Mouse (Mus musculus) myocyte (in vitro differentiated cells): ENCODE data around the gene Nipal3. TPM values are rescaled to one million over a fixed set of nuclear protein-coding genes. Genes with fewer than 3 reads are reported as not detected.
A peak's percentile ranks its signal among the peaks of the same experiment; 100 is the strongest.

Experiments used
- H3K27me3 ChIP-seq: one replicate; pipeline ENCODE4 v1.6.1; 2011; ENCODE audit not compliant: control insufficient read depth, insufficient read depth, insufficient read length
- H3K36me3 ChIP-seq: one replicate; pipeline ENCODE4 v1.6.1; 2011; ENCODE audit not compliant: control insufficient read depth, insufficient read depth
- H3K4me2 ChIP-seq: one replicate; pipeline ENCODE4 v1.6.1; 2011; ENCODE audit warnings: low read depth, control low read depth
- H3K4me3 ChIP-seq: one replicate; pipeline ENCODE4 v1.5.1; 2011; ENCODE audit warnings: mild to moderate bottlenecking, control low read depth, moderate library complexity
- H3K79me2 ChIP-seq: one replicate; pipeline ENCODE4 v1.6.1; 2011; ENCODE audit not compliant: control insufficient read depth, insufficient read depth
- H3ac ChIP-seq: one replicate; pipeline ENCODE4 v1.6.1; 2011; ENCODE audit not compliant: control insufficient read depth, insufficient read length
- CEBPB ChIP-seq: IDR thresholded peaks from 2 replicates; pipeline ENCODE4 v1.6.1; 2011; ENCODE audit warnings: mild to moderate bottlenecking, moderate library complexity; ENCODE audit not compliant: poor library complexity, insufficient read depth, severe bottlenecking
- E2F4 ChIP-seq: IDR thresholded peaks from one replicate; pipeline ENCODE4 v1.6.1; 2011; ENCODE audit warnings: mild to moderate bottlenecking, control low read depth, moderate library complexity; ENCODE audit not compliant: insufficient read depth
- MAX ChIP-seq: IDR thresholded peaks from one replicate; pipeline ENCODE4 v1.6.1; 2011; ENCODE audit warnings: low read depth, mild to moderate bottlenecking, control low read depth
- MYOD1 ChIP-seq, 3 experiments: IDR thresholded peaks; one replicate each; pipeline ENCODE4 v1.6.1; 2011; ENCODE audit warnings: control low read depth in 2 of 3, low read depth in 2 of 3, mild to moderate bottlenecking in 2 of 3, moderate library complexity in 1 of 3; ENCODE audit not compliant: insufficient read length in 2 of 3, control insufficient read depth in 1 of 3
- MYOG ChIP-seq, 3 experiments: IDR thresholded peaks; one replicate each; pipeline ENCODE4 v1.6.1; 2011; ENCODE audit warnings: control low read depth in 2 of 3, low read depth in 2 of 3, mild to moderate bottlenecking in 2 of 3; ENCODE audit not compliant: insufficient read length in 2 of 3, control insufficient read depth in 1 of 3, insufficient read depth in 1 of 3
- POLR2A ChIP-seq: IDR thresholded peaks from one replicate; pipeline ENCODE4 v1.6.1; 2011; ENCODE audit warnings: low read depth, mild to moderate bottlenecking, control low read depth, moderate library complexity; ENCODE audit not compliant: insufficient read length
- POLR2AphosphoS2 ChIP-seq: IDR thresholded peaks from one replicate; pipeline ENCODE4 v1.6.1; 2011; ENCODE audit warnings: low read depth, control low read depth; ENCODE audit not compliant: insufficient read length
- REST ChIP-seq: IDR thresholded peaks from one replicate; pipeline ENCODE4 v1.6.1; 2011; ENCODE audit warnings: mild to moderate bottlenecking, control low read depth, moderate library complexity; ENCODE audit not compliant: insufficient read depth, insufficient read length
- SRF ChIP-seq: IDR thresholded peaks from one replicate; pipeline ENCODE4 v1.6.1; 2011; ENCODE audit warnings: low read depth; ENCODE audit not compliant: control insufficient read depth, insufficient read length
- TCF12 ChIP-seq: IDR thresholded peaks from one replicate; pipeline ENCODE4 v1.6.1; 2011; ENCODE audit warnings: mild to moderate bottlenecking, control low read depth; ENCODE audit not compliant: poor library complexity, insufficient read depth, severe bottlenecking
- TCF3 ChIP-seq: IDR thresholded peaks from one replicate; pipeline ENCODE4 v1.6.1; 2011; ENCODE audit warnings: low read depth, control low read depth; ENCODE audit not compliant: insufficient read length
- USF1 ChIP-seq: IDR thresholded peaks from one replicate; pipeline ENCODE4 v1.6.1; 2011; ENCODE audit warnings: low read depth, mild to moderate bottlenecking, control low read depth, moderate library complexity
- polyA plus RNA-seq: library from polyadenylated mRNA; unstranded; fragments of >200 nt; fragmentation: generic; extraction: Trizol; gene quantifications from one replicate; pipeline ENCODE4 v1.2.1, GENCODE M21; 2012; ENCODE audit warnings: missing spikeins

The Nipal3 gene
- polyA plus RNA-seq, 1 experiment: 5.1 TPM

DNA sequence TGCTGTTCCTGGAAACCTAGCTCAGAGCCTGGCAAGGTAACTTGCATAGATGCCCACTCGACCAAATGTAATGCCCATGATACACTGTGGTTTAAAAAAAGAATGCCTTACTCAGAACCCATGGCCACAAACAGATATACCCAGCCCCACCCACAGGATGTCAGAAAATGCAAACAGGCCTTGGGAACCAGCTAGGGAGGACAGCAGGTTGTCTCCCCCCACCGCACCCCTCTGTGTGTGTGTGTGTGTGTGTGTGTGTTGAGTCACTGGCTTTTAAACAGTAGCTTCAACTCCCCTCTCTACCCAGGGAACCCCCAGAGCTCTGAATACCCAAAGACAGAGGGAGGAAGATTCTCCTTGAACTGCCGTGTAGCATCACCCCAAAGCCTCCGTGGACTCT lies 1.6 kb downstream of the Nipal3 start:
- Histone ChIP-seq H3ac (no peak overlapping the region), H3K79me2 (no peaks in the 10 kb centered on the region), H3K4me3 (peak overlapping the region; percentile 44), H3K36me3 (no peaks in the 10 kb centered on the region), H3K27me3 (peaks cover 1% of the 10 kb centered on the region), H3K4me2 (peak overlapping the region; percentile 82)
- no peak for TF ChIP-seq MYOG (IDR thresholded peaks at IDR 0.05; ENCODE audit: control insufficient read depth in 1 of 3, insufficient read depth in 1 of 3, insufficient read length in 2 of 3, low read depth in 2 of 3)

DNA sequence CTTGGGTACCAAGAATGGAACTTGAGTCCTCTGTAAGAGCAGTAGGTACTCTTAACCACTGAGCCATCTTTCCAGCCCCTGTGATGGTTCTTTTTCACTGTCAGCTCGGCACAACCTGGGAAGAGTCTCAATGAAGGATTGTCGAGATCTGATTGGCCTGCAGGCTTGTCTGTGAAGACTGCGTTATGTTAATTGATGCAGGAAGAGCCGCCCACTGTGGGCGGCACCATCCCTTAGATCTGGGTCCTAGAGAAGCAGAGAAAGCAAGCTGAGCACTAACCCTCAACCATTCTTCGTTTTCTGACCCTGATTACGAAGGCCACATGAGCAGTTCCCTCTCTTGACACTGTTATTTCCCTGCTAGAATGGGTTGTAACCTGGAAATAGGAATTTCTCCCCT lies 5.6 kb downstream of the Nipal3 start:
- Histone ChIP-seq H3K4me3 (no peak overlapping the region), H3K79me2 (no peaks in the 10 kb centered on the region), H3K4me2 (no peak overlapping the region), H3K36me3 (no peaks in the 10 kb centered on the region), H3ac (no peak overlapping the region), H3K27me3 (peaks cover 6% of the 10 kb centered on the region)
- TF ChIP-seq CEBPB: no peak
- no peak for TF ChIP-seq MAX
- no peak for TF ChIP-seq POLR2AphosphoS2
- TF ChIP-seq SRF: no peak
- no peak for TF ChIP-seq E2F4
- no peak for TF ChIP-seq USF1
- TF ChIP-seq MYOD1 (IDR thresholded peaks at IDR 0.05; ENCODE audit: control insufficient read depth in 1 of 3, insufficient read length in 2 of 3, low read depth in 2 of 3): no peak
- TF ChIP-seq POLR2A: no peak
- no peak for TF ChIP-seq TCF12
- TF ChIP-seq TCF3: no peak
- no peak for TF ChIP-seq REST
- no peak for TF ChIP-seq MYOG (IDR thresholded peaks at IDR 0.05; ENCODE audit: control insufficient read depth in 1 of 3, insufficient read depth in 1 of 3, insufficient read length in 2 of 3, low read depth in 2 of 3)

DNA sequence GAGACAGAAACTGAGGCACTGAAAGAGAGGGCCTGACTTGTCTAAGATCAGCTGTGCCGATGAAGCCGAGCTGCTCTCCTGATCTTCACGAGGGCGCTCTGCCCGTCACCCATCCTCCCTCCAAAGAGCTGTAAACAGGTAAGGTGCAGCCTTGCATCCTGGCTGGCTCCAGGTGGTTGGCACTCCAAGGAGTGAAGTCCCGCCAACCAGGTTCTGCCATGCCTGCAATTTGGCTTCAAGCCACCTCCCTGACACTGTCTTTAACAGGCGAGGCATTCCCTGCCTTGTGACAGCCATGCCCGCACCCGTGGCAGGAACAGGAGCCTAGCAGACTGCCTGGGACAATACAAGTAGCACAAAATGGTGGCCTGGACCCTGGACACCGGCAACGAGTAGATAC lies 8.5 kb downstream of the Nipal3 start:
- no peak overlapping the region for H3K4me2 ChIP-seq
- TF ChIP-seq POLR2A (no peak), TCF12 (no peak), TCF3 (no peak), USF1 (no peak), POLR2AphosphoS2 (no peak), MAX (no peak), CEBPB (no peak)
- peaks cover 14% of the 10 kb centered on the region for H3K27me3 ChIP-seq

DNA sequence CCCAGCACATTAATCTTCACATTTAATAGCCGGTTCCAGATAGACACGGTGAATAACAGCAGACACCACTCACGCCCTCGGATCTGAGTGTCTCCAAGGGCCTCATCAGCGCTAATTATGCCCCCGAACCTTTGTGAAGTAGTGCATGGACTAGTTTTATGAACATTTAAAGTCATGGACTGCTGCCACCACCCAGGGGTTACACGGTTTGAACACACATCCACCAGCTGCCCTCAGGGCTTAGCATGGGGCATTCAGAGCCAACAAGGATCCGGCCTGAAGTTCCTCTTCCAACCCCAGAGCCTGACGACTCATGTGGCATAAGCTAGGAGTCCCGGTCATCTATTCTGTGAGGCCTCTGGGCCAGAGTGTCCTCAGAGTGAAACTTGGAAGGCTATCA lies 9.8 kb downstream of the Nipal3 start:
- no peaks in the 10 kb centered on the region for H3K36me3 ChIP-seq
- no peak overlapping the region for H3K4me3 ChIP-seq
- H3ac ChIP-seq: no peak overlapping the region
- no peaks in the 10 kb centered on the region for H3K79me2 ChIP-seq
- H3K27me3 ChIP-seq: peaks cover 14% of the 10 kb centered on the region
- TF ChIP-seq TCF3 (no peak), MYOD1 (IDR thresholded peaks at IDR 0.05; ENCODE audit: control insufficient read depth in 1 of 3, insufficient read length in 2 of 3, low read depth in 2 of 3) (no peak), POLR2A (no peak), MYOG (IDR thresholded peaks at IDR 0.05; ENCODE audit: control insufficient read depth in 1 of 3, insufficient read depth in 1 of 3, insufficient read length in 2 of 3, low read depth in 2 of 3) (no peak), USF1 (no peak), MAX (no peak), SRF (no peak), POLR2AphosphoS2 (no peak), E2F4 (no peak), REST (no peak), TCF12 (no peak), CEBPB (no peak)
- H3K4me2 ChIP-seq: no peak overlapping the region

More for the DNA sequence above, 8.5 kb downstream of the Nipal3 start:
- Histone ChIP-seq H3K4me3 (no peak overlapping the region), H3ac (no peak overlapping the region), H3K79me2 (no peaks in the 10 kb centered on the region), H3K36me3 (no peaks in the 10 kb centered on the region)

DNA sequence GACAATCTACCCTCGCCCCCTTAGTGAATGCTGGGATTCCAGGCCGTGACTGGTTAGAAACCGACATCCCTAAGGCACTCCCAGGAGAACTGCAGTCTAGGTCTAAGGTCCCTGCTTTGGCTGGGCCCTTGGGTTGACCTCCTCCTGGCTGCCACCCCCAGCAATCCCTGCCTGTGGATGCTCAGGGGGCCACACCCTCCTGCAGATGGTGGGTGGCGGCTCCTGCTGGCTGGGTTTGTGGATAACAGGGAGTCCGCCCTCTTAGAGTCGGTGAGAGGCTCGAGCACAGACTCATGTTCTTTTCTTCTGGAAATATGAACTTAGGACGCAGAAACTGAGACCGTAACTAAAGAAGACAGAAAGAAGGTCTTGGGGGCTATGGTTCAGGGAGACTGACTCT lies 14.5 kb downstream of the Nipal3 start:
- Histone ChIP-seq H3K4me3 (no peak overlapping the region), H3K27me3 (peaks cover 9% of the 10 kb centered on the region), H3ac (no peak overlapping the region), H3K36me3 (no peaks in the 10 kb centered on the region), H3K4me2 (no peak overlapping the region), H3K79me2 (no peaks in the 10 kb centered on the region)
- TF ChIP-seq MYOG (IDR thresholded peaks at IDR 0.05; ENCODE audit: control insufficient read depth in 1 of 3, insufficient read depth in 1 of 3, insufficient read length in 2 of 3, low read depth in 2 of 3): no peak

DNA sequence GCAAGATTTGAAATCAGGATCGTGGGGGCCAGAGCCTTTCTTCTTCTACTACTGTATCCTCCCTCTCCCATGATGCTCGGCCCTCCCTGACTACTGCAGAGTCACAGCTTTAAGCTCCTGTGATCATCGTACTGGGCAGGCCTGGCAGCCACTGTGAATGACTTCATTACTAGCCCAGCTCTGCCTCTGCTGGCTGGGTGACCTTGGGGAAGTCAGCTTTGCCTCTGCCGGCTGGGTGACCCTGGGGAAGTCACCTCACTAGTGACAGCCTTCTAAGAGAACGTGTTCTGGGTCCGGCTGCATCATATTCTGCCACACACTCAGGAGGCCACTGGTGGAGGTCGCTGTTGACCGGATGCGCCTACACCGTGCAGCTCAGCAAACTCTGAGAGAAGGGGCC lies 17.0 kb downstream of the Nipal3 start:
- H3K4me2 ChIP-seq: no peak overlapping the region
- no peak for TF ChIP-seq TCF12
- TF ChIP-seq USF1: no peak
- no peak for TF ChIP-seq E2F4
- no peak for TF ChIP-seq POLR2AphosphoS2
- no peak for TF ChIP-seq POLR2A
- no peak for TF ChIP-seq MAX
- no peak for TF ChIP-seq MYOD1 (IDR thresholded peaks at IDR 0.05; ENCODE audit: control insufficient read depth in 1 of 3, insufficient read length in 2 of 3, low read depth in 2 of 3)
- TF ChIP-seq SRF: no peak
- TF ChIP-seq REST: no peak
- TF ChIP-seq CEBPB: no peak
- no peak for TF ChIP-seq TCF3
- no peak for TF ChIP-seq MYOG (IDR thresholded peaks at IDR 0.05; ENCODE audit: control insufficient read depth in 1 of 3, insufficient read depth in 1 of 3, insufficient read length in 2 of 3, low read depth in 2 of 3)
- no peaks in the 10 kb centered on the region for H3K79me2 ChIP-seq
- no peak overlapping the region for H3ac ChIP-seq
- H3K27me3 ChIP-seq: peaks cover 9% of the 10 kb centered on the region
- H3K36me3 ChIP-seq: no peaks in the 10 kb centered on the region
- no peak overlapping the region for H3K4me3 ChIP-seq
